Mouse (Mus musculus) lung, embryonic 15.5 days (tissue): Measurements from ENCODE around the gene 4933434E20Rik. TPM values are rescaled to one million over a fixed set of nuclear protein-coding genes. Genes with fewer than 3 reads are reported as not detected.

ENCODE experiments used
- ATAC-seq: fragments of 200-750 bp; cut with Nextera tagmentation; 2 replicates; pipeline ENCODE4 v1.8.0; 2017; ENCODE audit warnings: moderate number of reproducible peaks, borderline replicate concordance; ENCODE audit not compliant: low FRiP score, low TSS enrichment; ENCODE audit errors: extremely low read depth
- H3K27ac ChIP-seq: fragments of 300-500 bp; sonication (generic); 2 replicates; pipeline ENCODE4 v1.5.1; 2015; ENCODE audit warnings: moderate library complexity, mild to moderate bottlenecking, inconsistent platforms
- H3K27me3 ChIP-seq: fragments of 300-500 bp; sonication (generic); 2 replicates; pipeline ENCODE4 v1.6.1; 2015; ENCODE audit warnings: inconsistent platforms
- H3K36me3 ChIP-seq: fragments of 300-500 bp; sonication (generic); 2 replicates; pipeline ENCODE4 v1.6.1; 2015; ENCODE audit warnings: inconsistent platforms
- H3K4me1 ChIP-seq: fragments of 300-500 bp; sonication (generic); 2 replicates; pipeline ENCODE4 v1.6.1; 2015; ENCODE audit warnings: inconsistent platforms
- H3K4me2 ChIP-seq: fragments of 300-500 bp; sonication (generic); 2 replicates; pipeline ENCODE4 v1.6.1; 2015; ENCODE audit warnings: inconsistent platforms, mild to moderate bottlenecking, moderate library complexity
- H3K4me3 ChIP-seq: fragments of 300-500 bp; sonication (generic); 2 replicates; pipeline ENCODE4 v1.5.1; 2015; ENCODE audit warnings: mild to moderate bottlenecking, inconsistent platforms
- H3K9ac ChIP-seq: fragments of 300-500 bp; sonication (generic); 2 replicates; pipeline ENCODE4 v1.6.1; 2015; ENCODE audit warnings: inconsistent platforms
- H3K9me3 ChIP-seq: fragments of 300-500 bp; sonication (generic); 2 replicates; pipeline ENCODE4 v1.6.1; 2016; ENCODE audit warnings: inconsistent platforms
- WGBS: fragments of 180-500 bp; shearing (Covaris S2); methylation state at CpG from one replicate; pipeline ENCODE4 v1.1.7; 2015; 5-methylcytosine and 5-hydroxymethylcytosine counted together
- polyA plus RNA-seq: library from polyadenylated mRNA; unstranded; fragments of >200 nt; fragmentation: Nextera tagmentation; extraction: Ambion mirVana; gene quantifications from 2 replicates; pipeline ENCODE4 v1.2.1, GENCODE M21; 2015

4933434E20Rik gene
- polyA plus RNA-seq, 1 experiment from 2014 or later: 154 TPM

- Histone ChIP-seq H3K9me3 (no peaks in the 10 kb centered on the region), H3K9ac (no peak overlapping the region), H3K27me3 (no peaks in the 10 kb centered on the region), H3K27ac (peak overlapping the region; percentile 99), H3K4me2 (peak overlapping the region; percentile 71), H3K4me3 (peak overlapping the region; percentile 9; the same call in 1 of the 2 replicates), H3K4me1 (peaks cover 58% of the 10 kb centered on the region), H3K36me3 (peaks cover 29% of the 10 kb centered on the region)
- no peak for ATAC-seq
- 26% methylated on average over 3 of the region's 3 CpGs for WGBS
Measured at GRCm38 (mm10) chr3:90083698-90084324, 32.4 kb downstream of the 4933434E20Rik start.

GRCm38 (mm10) chr3:90084790-90085189 is 33.4 kb downstream of the 4933434E20Rik start:
- H3K9ac ChIP-seq: no peak overlapping the region
- H3K4me2 ChIP-seq: peak overlapping the region; percentile 71; the same call in 1 of the 2 replicates
- no peaks in the 10 kb centered on the region for H3K27me3 ChIP-seq
- H3K9me3 ChIP-seq: no peaks in the 10 kb centered on the region
- 54% methylated on average over 4 of the region's 4 CpGs for WGBS
- no peak for ATAC-seq
- peaks cover 54% of the 10 kb centered on the region for H3K4me1 ChIP-seq
- H3K36me3 ChIP-seq: peaks cover 38% of the 10 kb centered on the region
- no peak overlapping the region for H3K4me3 ChIP-seq
- H3K27ac ChIP-seq: peak overlapping the region; percentile 99; the same call in 1 of the 2 replicates

GRCm38 (mm10) chr3:90085281-90085680 is 33.8 kb downstream of the 4933434E20Rik start:
- no peaks in the 10 kb centered on the region for H3K9me3 ChIP-seq
- H3K27me3 ChIP-seq: no peaks in the 10 kb centered on the region
- H3K36me3 ChIP-seq: peaks cover 43% of the 10 kb centered on the region
- H3K4me2 ChIP-seq: no peak overlapping the region
- no peak overlapping the region for H3K4me3 ChIP-seq
- peak overlapping the region; percentile 99; the same call in 1 of the 2 replicates for H3K27ac ChIP-seq
- ATAC-seq: no peak
- H3K4me1 ChIP-seq: peaks cover 54% of the 10 kb centered on the region
- H3K9ac ChIP-seq: no peak overlapping the region
- WGBS: 65% methylated on average over 6 of the region's 6 CpGs

GRCm38 (mm10) chr3:90086068-90086467 is 34.6 kb downstream of the 4933434E20Rik start:
- Histone ChIP-seq H3K27ac (no peak overlapping the region), H3K9me3 (no peaks in the 10 kb centered on the region), H3K27me3 (no peaks in the 10 kb centered on the region), H3K36me3 (peaks cover 51% of the 10 kb centered on the region), H3K4me2 (no peak overlapping the region), H3K4me3 (no peak overlapping the region), H3K9ac (no peak overlapping the region), H3K4me1 (peaks cover 52% of the 10 kb centered on the region)
- ATAC-seq: no peak
- WGBS: 71% methylated on average over 5 of the region's 5 CpGs

- 62% methylated on average over 2 of the region's 2 CpGs for WGBS
Measured at GRCm38 (mm10) chr3:90088617-90089016, 37.2 kb downstream of the 4933434E20Rik start.

GRCm38 (mm10) chr3:90090892-90091291 is 39.5 kb downstream of the 4933434E20Rik start:
- H3K36me3 ChIP-seq: peaks cover 96% of the 10 kb centered on the region
- H3K9me3 ChIP-seq: no peaks in the 10 kb centered on the region
- WGBS: 73% methylated on average over 6 of the region's 6 CpGs
- no peak for ATAC-seq
- H3K9ac ChIP-seq: no peak overlapping the region
- no peak overlapping the region for H3K27ac ChIP-seq
- no peak overlapping the region for H3K4me3 ChIP-seq
- no peak overlapping the region for H3K4me2 ChIP-seq
- H3K4me1 ChIP-seq: peaks cover 4% of the 10 kb centered on the region
- no peaks in the 10 kb centered on the region for H3K27me3 ChIP-seq

More at GRCm38 (mm10) chr3:90088617-90089016, 37.2 kb downstream of the 4933434E20Rik start:
- no peak overlapping the region for H3K4me3 ChIP-seq
- H3K9me3 ChIP-seq: no peaks in the 10 kb centered on the region
- no peak overlapping the region for H3K9ac ChIP-seq
- peak overlapping the region; percentile 58 for H3K27ac ChIP-seq
- H3K27me3 ChIP-seq: no peaks in the 10 kb centered on the region
- no peak overlapping the region for H3K4me2 ChIP-seq
- H3K4me1 ChIP-seq: peaks cover 26% of the 10 kb centered on the region
- ATAC-seq: peak; percentile 49; the same call in 1 of the 2 replicates
- peaks cover 75% of the 10 kb centered on the region for H3K36me3 ChIP-seq

- Histone ChIP-seq H3K36me3 (peaks cover 93% of the 10 kb centered on the region), H3K27me3 (no peaks in the 10 kb centered on the region), H3K27ac (no peak overlapping the region), H3K4me2 (no peak overlapping the region), H3K4me1 (no peaks in the 10 kb centered on the region), H3K4me3 (no peak overlapping the region), H3K9ac (no peak overlapping the region), H3K9me3 (no peaks in the 10 kb centered on the region)
- 93% methylated on average over 3 of the region's 3 CpGs for WGBS
- no peak for ATAC-seq
Measured at GRCm38 (mm10) chr3:90094453-90094852, 43.0 kb downstream of the 4933434E20Rik start.

- Histone ChIP-seq H3K27me3 (no peaks in the 10 kb centered on the region), H3K27ac (no peak overlapping the region), H3K9me3 (no peaks in the 10 kb centered on the region), H3K36me3 (peaks cover 69% of the 10 kb centered on the region), H3K4me2 (no peak overlapping the region), H3K4me1 (no peaks in the 10 kb centered on the region), H3K9ac (no peak overlapping the region), H3K4me3 (no peak overlapping the region)
- ATAC-seq: no peak
- 88% methylated on average over 5 of the region's 5 CpGs for WGBS
Measured at GRCm38 (mm10) chr3:90097928-90098327, 46.5 kb downstream of the 4933434E20Rik start.

- no peak overlapping the region for H3K4me2 ChIP-seq
- H3K4me1 ChIP-seq: no peaks in the 10 kb centered on the region
- no peak overlapping the region for H3K27ac ChIP-seq
- H3K9ac ChIP-seq: no peak overlapping the region
- 88% methylated on average over 3 of the region's 3 CpGs for WGBS
- H3K4me3 ChIP-seq: no peak overlapping the region
- no peak for ATAC-seq
- peaks cover 41% of the 10 kb centered on the region for H3K36me3 ChIP-seq
- no peaks in the 10 kb centered on the region for H3K9me3 ChIP-seq
- no peaks in the 10 kb centered on the region for H3K27me3 ChIP-seq
Measured at GRCm38 (mm10) chr3:90101010-90101409, 49.6 kb downstream of the 4933434E20Rik start.

- 84% methylated on average over 2 of the region's 2 CpGs for WGBS
- H3K9me3 ChIP-seq: no peaks in the 10 kb centered on the region
- no peak overlapping the region for H3K4me2 ChIP-seq
- no peaks in the 10 kb centered on the region for H3K27me3 ChIP-seq
- H3K36me3 ChIP-seq: peaks cover 36% of the 10 kb centered on the region
- H3K4me3 ChIP-seq: no peak overlapping the region
- no peaks in the 10 kb centered on the region for H3K4me1 ChIP-seq
- no peak overlapping the region for H3K9ac ChIP-seq
- no peak for ATAC-seq
- no peak overlapping the region for H3K27ac ChIP-seq
Measured at GRCm38 (mm10) chr3:90101673-90102072, 50.2 kb downstream of the 4933434E20Rik start.

GRCm38 (mm10) chr3:90102239-90102638 is 50.8 kb downstream of the 4933434E20Rik start:
- H3K27me3 ChIP-seq: no peaks in the 10 kb centered on the region
- H3K4me2 ChIP-seq: no peak overlapping the region
- no peak overlapping the region for H3K27ac ChIP-seq
- H3K4me1 ChIP-seq: no peaks in the 10 kb centered on the region
- no peaks in the 10 kb centered on the region for H3K9me3 ChIP-seq
- H3K36me3 ChIP-seq: peaks cover 30% of the 10 kb centered on the region
- no peak overlapping the region for H3K9ac ChIP-seq
- H3K4me3 ChIP-seq: no peak overlapping the region
- WGBS: 81% methylated on average over 2 of the region's 2 CpGs
- no peak for ATAC-seq

- Histone ChIP-seq H3K9ac (no peak overlapping the region), H3K36me3 (peaks cover 23% of the 10 kb centered on the region), H3K4me3 (no peak overlapping the region), H3K4me1 (no peaks in the 10 kb centered on the region), H3K27ac (no peak overlapping the region), H3K27me3 (no peaks in the 10 kb centered on the region), H3K4me2 (no peak overlapping the region), H3K9me3 (no peaks in the 10 kb centered on the region)
- ATAC-seq: no peak
- 69% methylated on average over 2 of the region's 2 CpGs for whole genome bisulfite sequencing
Measured at GRCm38 (mm10) chr3:90103176-90103575, 51.7 kb downstream of the 4933434E20Rik start.
